Mouse (Mus musculus) lung, postnatal 0 days (tissue): ENCODE measurements at regions not wholly inside any gene's neighbourhood (a gene's known extent, or its start where the extent isn't known, plus 50 kb on each side); places are given as distances from the start of the nearest gene placed in this dataset.

ENCODE experiments used
- CTCF ChIP-seq: IDR thresholded peaks from 2 replicates; pipeline ENCODE4 v1.5.1; 2016; ENCODE audit warnings: antibody characterized with exemption, mild to moderate bottlenecking
- EP300 ChIP-seq: IDR thresholded peaks from 2 replicates; pipeline ENCODE4 v1.6.1; 2016; ENCODE audit warnings: antibody characterized with exemption, mild to moderate bottlenecking, control low read depth

DNA sequence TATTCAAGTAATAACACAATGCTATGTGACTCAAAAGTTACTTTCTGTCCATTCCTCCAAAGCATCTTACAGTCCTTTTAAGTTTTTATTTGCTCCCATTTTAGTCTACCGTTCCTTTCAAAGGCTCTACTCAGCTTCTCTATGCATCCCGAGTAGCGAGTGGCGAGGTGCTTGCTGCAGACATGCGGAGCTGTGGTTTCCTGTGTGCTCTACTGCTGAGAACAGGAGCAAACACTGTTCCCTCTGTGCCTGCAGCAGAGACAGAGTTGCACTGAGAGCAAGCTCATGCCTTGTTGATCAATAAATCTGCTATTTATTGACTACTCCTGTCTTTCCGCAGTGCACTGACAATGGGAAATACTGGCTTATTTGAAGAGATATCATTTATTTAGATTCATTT lies 87.1 kb upstream of the Cryz start:
- TF ChIP-seq CTCF, result no peak
- TF ChIP-seq EP300, result no peak
